Mouse (Mus musculus): Measurements from ENCODE around the gene Rapgef4.

GRCm38 (mm10) chr2:72223479-72223878 lies 242.4 kb downstream of the Rapgef4 start:
- TF ChIP-seq CTCF (IDR thresholded peaks at IDR 0.05) (no peak), EP300 (IDR thresholded peaks at IDR 0.05) (no peak)

Data from lung, postnatal 0 days (tissue).